Mouse (Mus musculus) brain, embryonic 14.5 days (tissue): ENCODE data around the gene Gcnt7. TPM values are rescaled to one million over a fixed set of nuclear protein-coding genes. Genes with fewer than 3 reads are reported as not detected.

ENCODE experiments used
- DNase-seq: peaks from one replicate; pipeline ENCODE4 v3.0.0-alpha.2; 2011; ENCODE audit warnings: low read depth
- CTCF ChIP-seq: fragments of 200-500 bp; IDR thresholded peaks from 2 replicates; pipeline ENCODE4 v1.5.1; 2012; ENCODE audit warnings: inconsistent platforms, mild to moderate bottlenecking, moderate library complexity, borderline replicate concordance; ENCODE audit not compliant: insufficient read depth, insufficient read length; ENCODE audit errors: extremely low read depth
- POLR2A ChIP-seq: fragments of 200-500 bp; IDR thresholded peaks from 2 replicates; pipeline ENCODE4 v1.6.1; 2012; ENCODE audit warnings: mild to moderate bottlenecking, inconsistent platforms, borderline replicate concordance; ENCODE audit not compliant: poor library complexity, insufficient read depth, insufficient read length, severe bottlenecking; ENCODE audit errors: extremely low read depth
- polyA plus RNA-seq: library from polyadenylated mRNA; depleted of rRNA; stranded (reverse); fragments of >200 nt; gene quantifications from 2 replicates; pipeline ENCODE4 v1.2.3, GENCODE M21; 2012; rRNA removed

Gcnt7 gene
- polyA plus RNA-seq, 1 experiment = not detected

DNA sequence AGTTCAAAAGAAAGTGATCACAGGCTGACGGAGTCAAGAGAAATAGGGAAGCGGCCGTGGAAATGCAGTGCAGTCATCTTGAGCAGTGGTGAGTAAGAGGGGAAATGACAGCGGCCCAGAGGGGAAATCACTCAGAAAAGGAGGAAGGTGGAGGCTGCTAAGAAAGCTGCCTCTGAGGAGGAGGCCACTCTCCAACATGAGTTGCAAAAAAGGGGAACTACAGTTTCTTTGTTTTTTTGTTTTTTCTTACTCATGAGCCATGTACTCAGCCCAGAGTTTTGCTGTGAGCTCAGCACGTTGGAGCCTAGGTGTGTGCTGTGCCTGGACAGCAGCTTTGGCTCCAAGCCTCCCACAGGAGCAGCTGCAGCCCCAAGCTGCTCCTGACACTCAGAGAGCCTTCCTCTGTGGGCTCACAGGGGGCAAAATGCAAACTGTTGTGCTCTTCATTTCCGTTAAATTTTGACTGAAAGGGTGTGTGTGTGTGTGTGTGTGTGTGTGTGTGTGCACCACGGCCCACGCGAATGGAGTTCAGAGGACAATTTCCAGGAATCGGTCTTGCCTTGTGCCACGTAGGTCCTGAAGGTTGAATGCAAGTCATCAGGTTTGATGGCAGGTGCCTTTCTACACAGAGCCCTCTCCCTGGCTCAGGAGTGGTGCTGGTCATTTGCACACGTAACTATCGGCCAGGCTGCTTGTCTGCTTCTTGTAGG, 57.1 kb downstream of the Gcnt7 start:
- DNase-seq = no peak
- TF ChIP-seq CTCF = no peak
- TF ChIP-seq POLR2A = no peak

Other genes starting within 250 kb of the Gcnt7 start
- gene Mc3r, start 210.1 kb downstream of the Gcnt7 start, polyA plus RNA-seq = 0.29 and 0.39 TPM in 2 replicates
- 21.6 and 29.5 TPM in 2 replicates for gene Fam210b, start 113.0 kb downstream of the Gcnt7 start, polyA plus RNA-seq
- gene Aurka, start 88.1 kb downstream of the Gcnt7 start, polyA plus RNA-seq = 20.4 and 31.9 TPM in 2 replicates
- gene Cstf1, start 87.9 kb downstream of the Gcnt7 start, polyA plus RNA-seq = 43.2 and 46.1 TPM in 2 replicates
- gene Cass4, start 64.8 kb downstream of the Gcnt7 start, polyA plus RNA-seq = 0.06 and 0.11 TPM in 2 replicates
- 63.3 and 66.5 TPM in 2 replicates for gene Rtf2, start 18.0 kb downstream of the Gcnt7 start, polyA plus RNA-seq
- gene Fam209, start 13.9 kb upstream of the Gcnt7 start, polyA plus RNA-seq = 0.37 and 0.57 TPM in 2 replicates
- gene Tfap2c, start 91.0 kb upstream of the Gcnt7 start, polyA plus RNA-seq = 5.2 and 15.7 TPM in 2 replicates